Mouse (Mus musculus) embryonic facial prominence, embryonic 14.5 days (tissue): ENCODE data around the gene Vwa8. TPM values are rescaled to one million over a fixed set of nuclear protein-coding genes. Genes with fewer than 3 reads are reported as not detected.

Source experiments
- ATAC-seq: fragments of 200-750 bp; cut with Nextera tagmentation; 2 replicates; pipeline ENCODE4 v1.8.0; 2017; ENCODE audit warnings: low read depth, moderate number of reproducible peaks, moderate TSS enrichment
- DNase-seq: peaks from one replicate; pipeline ENCODE4 v3.0.0-alpha.2; 2015; ENCODE audit warnings: low spot score
- H3K27ac ChIP-seq: fragments of 300-500 bp; sonication (generic); replicated peaks from 2 replicates; pipeline ENCODE4 v1.5.1; 2014; ENCODE audit warnings: low read depth, mild to moderate bottlenecking, low read length, moderate library complexity
- H3K27me3 ChIP-seq: fragments of 300-500 bp; sonication (generic); replicated peaks from 2 replicates; pipeline ENCODE4 v1.6.1; 2014; ENCODE audit warnings: low read length; ENCODE audit not compliant: control insufficient read depth, insufficient read depth
- H3K36me3 ChIP-seq: fragments of 300-500 bp; sonication (generic); 2 replicates; pipeline ENCODE4 v1.6.1; 2014; ENCODE audit warnings: low read length, mixed read lengths; ENCODE audit not compliant: control insufficient read depth, insufficient read depth
- H3K4me1 ChIP-seq: fragments of 300-500 bp; sonication (generic); 2 replicates; pipeline ENCODE4 v1.6.1; 2014; ENCODE audit warnings: antibody characterized with exemption, low read length; ENCODE audit not compliant: control insufficient read depth, insufficient read depth
- H3K4me2 ChIP-seq: fragments of 300-500 bp; sonication (generic); 2 replicates; pipeline ENCODE4 v1.6.1; 2014; ENCODE audit warnings: low read depth, mild to moderate bottlenecking, low read length, moderate library complexity, mixed read lengths
- H3K4me3 ChIP-seq: fragments of 300-500 bp; sonication (generic); 2 replicates; pipeline ENCODE4 v1.5.1; 2014; ENCODE audit warnings: low read depth, mild to moderate bottlenecking, low read length
- H3K9ac ChIP-seq: fragments of 300-500 bp; sonication (generic); 2 replicates; pipeline ENCODE4 v1.6.1; 2014; ENCODE audit warnings: low read depth, mild to moderate bottlenecking, low read length, moderate library complexity, mixed read lengths
- H3K9me3 ChIP-seq: fragments of 300-500 bp; sonication (generic); 2 replicates; pipeline ENCODE4 v1.6.1; 2016; ENCODE audit warnings: low read length; ENCODE audit not compliant: control insufficient read depth
- WGBS: fragments of 180-500 bp; shearing (Covaris S2); extraction: QIAGEN DNeasy Blood & Tissue Kit; methylation state at CpG from one replicate; pipeline ENCODE4 v1.1.7; 2014; 5-methylcytosine and 5-hydroxymethylcytosine counted together
- polyA plus RNA-seq: library from polyadenylated mRNA; unstranded; fragments of >200 nt; fragmentation: Nextera tagmentation; extraction: Ambion mirVana; gene quantifications from 2 replicates; pipeline ENCODE4 v1.2.1, GENCODE M21; 2014

The Vwa8 gene
- polyA plus RNA-seq, 1 experiment from 2014 or later = 11.7 TPM

DNA sequence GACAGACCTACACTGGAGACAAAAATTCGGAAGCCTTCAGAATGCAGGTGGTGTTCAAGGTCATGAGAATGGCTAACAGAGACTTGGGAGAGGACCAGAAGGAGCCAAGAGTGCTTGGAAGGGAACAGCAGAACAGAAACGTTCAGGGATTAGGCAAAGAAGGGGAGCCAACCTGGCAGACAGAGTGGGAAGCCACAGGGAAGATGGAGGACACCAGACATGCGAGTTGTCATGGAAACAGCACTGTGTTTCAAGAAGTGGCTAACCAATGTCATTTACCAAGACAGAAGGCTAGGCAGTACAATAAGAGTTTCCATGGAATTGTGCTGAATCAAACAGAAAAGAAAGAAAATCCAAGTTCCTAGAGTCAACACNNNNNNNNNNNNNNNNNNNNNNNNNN lies 395.7 kb downstream of the Vwa8 start:
- 67% methylated on average over 3 of the region's 3 CpGs for WGBS
- no peak for ATAC-seq
- H3K4me3 ChIP-seq = no peak overlapping the region

DNA sequence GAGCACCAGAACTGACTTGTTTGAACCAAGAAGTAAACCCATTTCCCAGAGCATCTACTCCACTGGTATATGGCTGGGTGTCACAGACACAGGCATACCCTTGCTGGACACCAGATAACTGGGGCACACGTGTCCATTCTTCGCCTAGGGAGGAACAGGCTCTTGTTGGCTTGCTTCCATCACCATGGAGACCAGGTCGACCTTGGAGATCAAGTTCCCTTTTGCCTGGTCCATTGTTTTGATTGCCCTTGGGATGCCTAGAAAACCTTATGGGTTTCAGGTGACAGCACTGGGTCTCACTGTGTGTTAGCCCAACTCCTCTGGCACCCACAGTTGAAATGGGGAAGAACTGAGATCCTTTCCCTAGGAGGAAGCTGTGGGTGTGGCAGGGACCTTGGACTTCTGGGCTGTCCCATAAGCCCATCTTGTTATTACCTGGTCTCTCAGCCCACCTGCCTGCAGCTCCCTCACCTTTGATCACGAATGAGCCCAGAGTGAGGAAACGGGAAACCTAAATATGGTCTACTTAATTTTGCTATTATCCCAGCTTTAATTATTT lies 403.0 kb downstream of the Vwa8 start:
- 66% methylated on average over 5 of the region's 5 CpGs for WGBS
- ATAC-seq = peak; percentile 47; the same call in 1 of the 2 replicates
- no peak for DNase-seq

More for the DNA sequence above, 395.7 kb downstream of the Vwa8 start:
- Histone ChIP-seq H3K27ac (no peak overlapping the region), H3K27me3 (no peaks in the 10 kb centered on the region), H3K4me1 (no peaks in the 10 kb centered on the region), H3K9ac (no peak overlapping the region), H3K9me3 (peaks cover 5% of the 10 kb centered on the region; the same call in 1 of the 2 replicates), H3K36me3 (no peaks in the 10 kb centered on the region), H3K4me2 (no peak overlapping the region)
- DNase-seq = no peak

More for the DNA sequence above, 403.0 kb downstream of the Vwa8 start:
- H3K4me2 ChIP-seq = no peak overlapping the region
- H3K9me3 ChIP-seq = no peaks in the 10 kb centered on the region
- H3K4me3 ChIP-seq = no peak overlapping the region
- H3K36me3 ChIP-seq = no peaks in the 10 kb centered on the region
- H3K27me3 ChIP-seq = no peaks in the 10 kb centered on the region
- no peak overlapping the region for H3K27ac ChIP-seq
- no peaks in the 10 kb centered on the region for H3K4me1 ChIP-seq
- H3K9ac ChIP-seq = no peak overlapping the region

Other genes with a start within 250 kb of the Vwa8 start
- 4.4 TPM in 2 replicates for gene Dgkh, start 116.3 kb upstream of the Vwa8 start, polyA plus RNA-seq